Mouse (Mus musculus) stomach, embryonic 14.5 days (tissue): ENCODE measurements around the gene Ftl1. TPM values are rescaled to one million over a fixed set of nuclear protein-coding genes. Genes with fewer than 3 reads are reported as not detected.
A peak's percentile ranks its signal among the peaks of the same experiment; 100 is the strongest.

Experiments used
- ATAC-seq: fragments of 200-750 bp; cut with Nextera tagmentation; 2 replicates; pipeline ENCODE4 v1.8.0; 2017; ENCODE audit warnings: low read depth, moderate TSS enrichment; ENCODE audit not compliant: insufficient number of reproducible peaks, insufficient read depth, low FRiP score
- H3K27ac ChIP-seq: fragments of 300-500 bp; sonication (generic); 2 replicates; pipeline ENCODE4 v1.5.1; 2014; ENCODE audit warnings: mild to moderate bottlenecking, low read length, moderate library complexity, mixed read lengths
- H3K27me3 ChIP-seq: fragments of 300-500 bp; sonication (generic); 2 replicates; pipeline ENCODE4 v1.6.1; 2014; ENCODE audit warnings: low read length, control low read depth, mixed read lengths; ENCODE audit not compliant: control insufficient read depth, insufficient read depth
- H3K36me3 ChIP-seq: fragments of 300-500 bp; sonication (generic); 2 replicates; pipeline ENCODE4 v1.6.1; 2014; ENCODE audit warnings: mild to moderate bottlenecking, control low read depth, low read length, moderate library complexity, mixed read lengths; ENCODE audit not compliant: control insufficient read depth, insufficient read depth
- H3K4me1 ChIP-seq: fragments of 300-500 bp; sonication (generic); 2 replicates; pipeline ENCODE4 v1.6.1; 2014; ENCODE audit warnings: low read length, control low read depth, mixed read lengths; ENCODE audit not compliant: control insufficient read depth, insufficient read depth
- H3K4me2 ChIP-seq: fragments of 300-500 bp; sonication (generic); replicated peaks from 2 replicates; pipeline ENCODE4 v1.6.1; 2014; ENCODE audit warnings: low read depth, low read length, control low read depth
- H3K4me3 ChIP-seq: fragments of 300-500 bp; sonication (generic); 2 replicates; pipeline ENCODE4 v1.5.1; 2014; ENCODE audit warnings: low read depth, low read length, control low read depth
- H3K9ac ChIP-seq: fragments of 300-500 bp; sonication (generic); replicated peaks from 2 replicates; pipeline ENCODE4 v1.6.1; 2014; ENCODE audit warnings: low read depth, mild to moderate bottlenecking, control low read depth, low read length, moderate library complexity, mixed read lengths
- H3K9me3 ChIP-seq: fragments of 300-500 bp; sonication (generic); 2 replicates; pipeline ENCODE4 v1.6.1; 2016; ENCODE audit warnings: low read depth, low read length, control low read depth; ENCODE audit not compliant: control insufficient read depth
- WGBS: fragments of 180-500 bp; shearing (Covaris S2); extraction: QIAGEN DNeasy Blood & Tissue Kit; methylation state at CpG from one replicate; pipeline ENCODE4 v1.1.7; 2014; 5-methylcytosine and 5-hydroxymethylcytosine counted together
- polyA plus RNA-seq: library from polyadenylated mRNA; unstranded; fragments of >200 nt; fragmentation: Nextera tagmentation; extraction: Ambion mirVana; gene quantifications from 2 replicates; pipeline ENCODE4 v1.2.1, GENCODE M21; 2014

Ftl1 gene
- polyA plus RNA-seq, 1 experiment from 2014 or later = 4,681 TPM

GRCm38 (mm10) chr7:45454971-45455370 lies 4.7 kb downstream of the Ftl1 start:
- Histone ChIP-seq H3K4me3 (no peak overlapping the region), H3K4me2 (no peak overlapping the region), H3K9ac (no peak overlapping the region), H3K36me3 (peaks cover 32% of the 10 kb centered on the region), H3K27me3 (no peaks in the 10 kb centered on the region), H3K9me3 (no peaks in the 10 kb centered on the region), H3K27ac (no peak overlapping the region), H3K4me1 (peaks cover 17% of the 10 kb centered on the region)
- WGBS = 89% methylated on average over 15 of the region's 15 CpGs
- no peak for ATAC-seq

- H3K36me3 ChIP-seq = peaks cover 31% of the 10 kb centered on the region
- H3K9me3 ChIP-seq = no peaks in the 10 kb centered on the region
- no peak overlapping the region for H3K9ac ChIP-seq
- ATAC-seq = peak; percentile 73; the same call in 1 of the 2 replicates
- no peaks in the 10 kb centered on the region for H3K27me3 ChIP-seq
- no peak overlapping the region for H3K4me2 ChIP-seq
- WGBS = 55% methylated on average over 23 of the region's 23 CpGs
- no peak overlapping the region for H3K27ac ChIP-seq
- no peak overlapping the region for H3K4me3 ChIP-seq
- no peaks in the 10 kb centered on the region for H3K4me1 ChIP-seq
Measured at GRCm38 (mm10) chr7:45451344-45451982, 8.2 kb downstream of the Ftl1 start.

GRCm38 (mm10) chr7:45449974-45450373 lies 9.7 kb downstream of the Ftl1 start:
- H3K36me3 ChIP-seq = peaks cover 37% of the 10 kb centered on the region
- 93% methylated on average over 1 of the region's 1 CpGs for WGBS
- no peak overlapping the region for H3K9ac ChIP-seq
- no peak for ATAC-seq
- no peak overlapping the region for H3K4me2 ChIP-seq
- no peak overlapping the region for H3K27ac ChIP-seq
- no peaks in the 10 kb centered on the region for H3K9me3 ChIP-seq
- no peak overlapping the region for H3K4me3 ChIP-seq
- H3K27me3 ChIP-seq = no peaks in the 10 kb centered on the region
- H3K4me1 ChIP-seq = no peaks in the 10 kb centered on the region

GRCm38 (mm10) chr7:45447325-45447990 lies 12.2 kb downstream of the Ftl1 start:
- Histone ChIP-seq H3K27ac (no peak overlapping the region), H3K36me3 (peaks cover 40% of the 10 kb centered on the region; the same call in 1 of the 2 replicates), H3K4me1 (no peaks in the 10 kb centered on the region), H3K27me3 (no peaks in the 10 kb centered on the region), H3K4me3 (no peak overlapping the region), H3K9ac (no peak overlapping the region), H3K9me3 (no peaks in the 10 kb centered on the region), H3K4me2 (no peak overlapping the region)
- WGBS = 36% methylated on average over 11 of the region's 11 CpGs
- no peak for ATAC-seq

- H3K9me3 ChIP-seq = no peaks in the 10 kb centered on the region
- no peak overlapping the region for H3K4me2 ChIP-seq
- peaks cover 39% of the 10 kb centered on the region; the same call in 1 of the 2 replicates for H3K36me3 ChIP-seq
- no peak overlapping the region for H3K27ac ChIP-seq
- no peaks in the 10 kb centered on the region for H3K27me3 ChIP-seq
- no peak for ATAC-seq
- no peaks in the 10 kb centered on the region for H3K4me1 ChIP-seq
- H3K9ac ChIP-seq = no peak overlapping the region
- H3K4me3 ChIP-seq = no peak overlapping the region
Measured at GRCm38 (mm10) chr7:45446589-45446988, 13.1 kb downstream of the Ftl1 start.

GRCm38 (mm10) chr7:45443526-45444420 lies 15.9 kb downstream of the Ftl1 start:
- no peak overlapping the region for H3K4me2 ChIP-seq
- no peaks in the 10 kb centered on the region for H3K9me3 ChIP-seq
- H3K27ac ChIP-seq = no peak overlapping the region
- peaks cover 41% of the 10 kb centered on the region for H3K36me3 ChIP-seq
- H3K4me3 ChIP-seq = no peak overlapping the region
- no peak overlapping the region for H3K9ac ChIP-seq
- 80% methylated on average over 22 of the region's 22 CpGs for WGBS
- H3K27me3 ChIP-seq = no peaks in the 10 kb centered on the region
- no peaks in the 10 kb centered on the region for H3K4me1 ChIP-seq
- ATAC-seq = no peak

- WGBS = 17% methylated on average over 19 of the region's 19 CpGs
- Histone ChIP-seq H3K9me3 (no peaks in the 10 kb centered on the region), H3K9ac (no peak within 1 kb of the TSS), H3K36me3 (peaks cover 12% of the 10 kb centered on the region), H3K4me3 (no peak within 1 kb of the TSS), H3K4me1 (peaks cover 27% of the 10 kb centered on the region), H3K27me3 (no peaks in the 10 kb centered on the region), H3K4me2 (peak within 1 kb of the TSS; percentile 10; the same call in 1 of the 2 replicates), H3K27ac (no peak within 1 kb of the TSS)
- ATAC-seq = no peak
Measured at GRCm38 (mm10) chr7:45437521-45438276, 22.0 kb downstream of the Ftl1 start, which contains the start of gene Ruvbl2. Gene Ruvbl2 (minus strand): TSS chr7:45438096.

- H3K9ac ChIP-seq = no peak overlapping the region
- H3K4me1 ChIP-seq = peaks cover 28% of the 10 kb centered on the region
- no peak overlapping the region for H3K4me3 ChIP-seq
- H3K27ac ChIP-seq = no peak overlapping the region
- no peaks in the 10 kb centered on the region for H3K9me3 ChIP-seq
- peaks cover 10% of the 10 kb centered on the region for H3K36me3 ChIP-seq
- WGBS = 40% methylated on average over 6 of the region's 6 CpGs
- ATAC-seq = no peak
- H3K4me2 ChIP-seq = peak overlapping the region; percentile 10; the same call in 1 of the 2 replicates
- no peaks in the 10 kb centered on the region for H3K27me3 ChIP-seq
Measured at GRCm38 (mm10) chr7:45437046-45437445, 22.6 kb downstream of the Ftl1 start.
